Mouse (Mus musculus) liver, postnatal 0 days (tissue): ENCODE measurements around the gene Traf4.

Experiments used
- CTCF ChIP-seq: sonication (generic); IDR thresholded peaks from 2 replicates; pipeline ENCODE4 v1.5.1; 2016; ENCODE audit warnings: antibody characterized with exemption, low read depth
- EP300 ChIP-seq: IDR thresholded peaks from 2 replicates; pipeline ENCODE4 v1.6.1; 2016; ENCODE audit warnings: antibody characterized with exemption, low read depth, mild to moderate bottlenecking

DNA sequence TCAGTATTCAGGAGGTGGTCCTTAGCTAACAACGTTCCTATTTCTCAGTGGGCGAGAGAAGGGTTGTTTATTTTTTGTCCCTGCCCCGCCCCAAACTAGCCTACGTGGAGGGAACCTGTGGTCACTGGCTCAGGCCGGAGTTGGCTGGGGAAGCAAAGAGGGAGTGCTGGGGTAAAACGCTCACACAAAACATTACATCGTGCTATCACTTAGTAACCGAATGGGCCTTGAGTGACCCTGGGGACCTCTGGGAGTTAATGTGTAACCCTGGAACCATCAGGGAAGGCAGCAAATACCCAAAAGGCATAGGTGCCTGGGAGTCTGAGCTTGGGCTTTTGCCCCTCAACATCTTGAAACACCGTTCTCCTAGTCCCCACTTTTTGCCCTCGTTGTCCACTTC, 12.0 kb upstream of the Traf4 start:
- TF ChIP-seq CTCF (no peak), EP300 (0 out of 2 replicates have a peak, but pooled peaks have one; percentile 45)
